Mouse (Mus musculus) bone marrow, adult 2 months (tissue): ENCODE data around the gene Ccdc85a.

ENCODE experiments used
- CTCF ChIP-seq: fragments of 200-500 bp; IDR thresholded peaks from 2 replicates; pipeline ENCODE4 v1.5.1; 2011; ENCODE audit warnings: low read length, control low read depth; ENCODE audit not compliant: control insufficient read depth, insufficient read depth
- POLR2A ChIP-seq: fragments of 200-500 bp; IDR thresholded peaks from 2 replicates; pipeline ENCODE4 v1.6.1; 2011; ENCODE audit warnings: low read depth, mild to moderate bottlenecking, control low read depth, low read length, borderline replicate concordance; ENCODE audit not compliant: control insufficient read depth

- no peak for TF ChIP-seq CTCF
- no peak for TF ChIP-seq POLR2A
Measured at GRCm38 (mm10) chr11:28375891-28376290, 208.2 kb downstream of the Ccdc85a start.
